Mouse (Mus musculus) lung, postnatal 10 days (tissue): ENCODE measurements at regions not wholly inside any gene's neighbourhood (a gene's known extent, or its start where the extent isn't known, plus 50 kb on each side); places are given as distances from the start of the nearest gene placed in this dataset.

Experiments used
- DNase-seq: peaks from one replicate; pipeline ENCODE4 v3.0.0; 2021

- no peak for DNase-seq
Measured at GRCm38 (mm10) chr9:92045472-92045905, 147.2 kb upstream of the Plscr5 start.

GRCm38 (mm10) chr9:92044161-92044560 is 148.6 kb upstream of the Plscr5 start:
- no peak for DNase-seq

GRCm38 (mm10) chr9:92016521-92016920 is 176.2 kb upstream of the Plscr5 start:
- DNase-seq = no peak

- DNase-seq = no peak
Measured at GRCm38 (mm10) chr9:92015923-92016322, 176.8 kb upstream of the Plscr5 start.

GRCm38 (mm10) chr9:91988240-91988639 is 204.5 kb upstream of the Plscr5 start:
- DNase-seq = no peak

GRCm38 (mm10) chr9:91981955-91982621 is 210.6 kb upstream of the Plscr5 start:
- no peak for DNase-seq

GRCm38 (mm10) chr9:91981499-91981898 is 211.2 kb upstream of the Plscr5 start:
- DNase-seq = no peak

GRCm38 (mm10) chr9:91964051-91964450 is 228.7 kb upstream of the Plscr5 start:
- DNase-seq = no peak

- DNase-seq = no peak
Measured at GRCm38 (mm10) chr9:91962726-91963125, 230.0 kb upstream of the Plscr5 start.

- no peak for DNase-seq
Measured at GRCm38 (mm10) chr9:91961666-91962065, 231.1 kb upstream of the Plscr5 start.

GRCm38 (mm10) chr9:91960556-91961325 is 232.0 kb upstream of the Plscr5 start:
- DNase-seq = no peak

GRCm38 (mm10) chr9:91959592-91959991 is 233.1 kb upstream of the Plscr5 start:
- no peak for DNase-seq

GRCm38 (mm10) chr9:91959076-91959475 is 233.7 kb upstream of the Plscr5 start:
- no peak for DNase-seq

- DNase-seq = no peak
Measured at GRCm38 (mm10) chr9:91958421-91958820, 234.3 kb upstream of the Plscr5 start.

- DNase-seq = no peak
Measured at GRCm38 (mm10) chr9:91957061-91957460, 235.7 kb upstream of the Plscr5 start.

- no peak for DNase-seq
Measured at GRCm38 (mm10) chr9:91948746-91949145, 244.0 kb upstream of the Plscr5 start.

GRCm38 (mm10) chr9:91942001-91942400 is 250.7 kb upstream of the Plscr5 start:
- DNase-seq = no peak

GRCm38 (mm10) chr9:91938729-91939128 is 254.0 kb upstream of the Plscr5 start:
- no peak for DNase-seq

- no peak for DNase-seq
Measured at GRCm38 (mm10) chr9:91904066-91904465, 288.7 kb upstream of the Plscr5 start.

GRCm38 (mm10) chr9:91900956-91901355 is 291.8 kb upstream of the Plscr5 start:
- no peak for DNase-seq

- DNase-seq = no peak
Measured at GRCm38 (mm10) chr9:91876823-91877222, 315.9 kb upstream of the Plscr5 start.

- DNase-seq = no peak
Measured at GRCm38 (mm10) chr9:91831556-91831955, 361.2 kb upstream of the Plscr5 start.

- no peak for DNase-seq
Measured at GRCm38 (mm10) chr9:91823733-91824487, 368.8 kb upstream of the Plscr5 start.
